Mouse (Mus musculus): ENCODE data around the gene Pgc.

DNA sequence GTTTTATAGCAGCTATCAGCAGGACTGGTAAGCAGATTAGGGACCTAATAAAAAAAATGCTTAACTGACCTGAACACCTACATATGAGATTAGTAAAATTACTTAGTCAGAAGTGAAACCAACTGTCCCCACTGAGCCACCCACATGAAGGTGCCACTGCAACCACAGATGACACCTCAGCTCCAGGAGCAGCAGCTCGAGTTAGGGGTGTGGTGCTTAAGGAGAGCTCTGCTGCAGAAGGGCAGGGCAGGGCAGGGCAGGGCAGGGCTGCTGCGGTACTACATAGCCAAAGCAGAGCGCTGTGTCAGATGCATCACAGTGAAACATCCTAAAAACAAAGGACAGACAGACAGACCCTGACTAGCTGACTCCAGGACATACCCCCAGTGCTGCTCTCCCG is 43.8 kb upstream of the Pgc start:
- TF ChIP-seq CTCF (IDR thresholded peaks at IDR 0.05; ENCODE audit: control insufficient read depth, insufficient read depth, insufficient replicate concordance, low read depth, low read length) = no peak
- no peak for TF ChIP-seq POLR2A (IDR thresholded peaks at IDR 0.05; ENCODE audit: control insufficient read depth, low read depth, low read length)
